8 mouse cellular contexts compared by ENCODE assay signal in the genomic region with DNA sequence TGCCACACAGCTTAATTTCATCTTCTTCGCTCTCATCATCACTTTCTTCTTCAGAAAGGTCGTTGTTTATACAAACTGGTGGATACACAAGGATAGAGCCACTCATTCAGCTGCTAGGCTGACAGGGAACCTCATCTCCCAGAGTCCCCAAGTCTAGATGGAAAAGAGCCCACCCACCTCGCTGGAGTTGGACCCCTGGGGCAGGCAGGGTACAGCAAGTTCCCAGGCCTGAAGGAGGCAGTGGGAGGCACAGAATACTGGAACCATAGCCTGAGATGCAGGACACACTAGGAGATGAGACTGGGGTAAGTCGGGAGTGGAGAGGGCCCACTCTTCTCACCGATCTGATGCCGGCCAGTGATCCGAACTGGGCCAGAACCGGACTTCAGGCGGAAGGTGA. TPM values are rescaled to one million over a fixed set of nuclear protein-coding genes. Genes with fewer than 3 reads are reported as not detected.
DNase-seq lines count a peak whose midpoint lies in the region; ATAC-seq and TF ChIP-seq lines count a peak whose summit lies in the region.

No protein-coding gene starts in this region.

- in situ Hi-C loops in ES-E14 (cut with MboI; ENCODE audit: low sequenced_read_pairs in 2 of 2, unreplicated experiment in 2 of 2), result loop anchor here (5.0 to 10.0 kb wide), 3 partner anchors 173 to 526 kb away; no protein-coding TSS in a partner anchor

- H3K9ac ChIP-seq in heart, embryonic 14.5 days (ENCODE audit: low read length), result peak overlapping the region; percentile 78; the same call in 1 of the 2 replicates
- peak overlapping the region; percentile 96 for H3K9ac ChIP-seq in ES-E14 (ENCODE audit: insufficient read depth, low read depth, low read length, poor library complexity, severe bottlenecking)
- H3K9ac ChIP-seq in midbrain, embryonic 12.5 days (replicated peaks), result peak overlapping the region; percentile 86; the same call in 1 of the 2 replicates

- peaks cover 28% of the 10 kb centered on the region for H3K36me3 ChIP-seq in heart, embryonic 14.5 days (ENCODE audit: control insufficient read depth, insufficient read depth, low read length)
- peaks cover 13% of the 10 kb centered on the region for H3K36me3 ChIP-seq in ES-E14 (ENCODE audit: control insufficient read depth, insufficient read depth, low read length, poor library complexity, severe bottlenecking)
- peaks cover 27% of the 10 kb centered on the region for H3K36me3 ChIP-seq in hindbrain, embryonic 10.5 days
- H3K36me3 ChIP-seq in midbrain, embryonic 12.5 days, result peaks cover 17% of the 10 kb centered on the region

- H3K27me3 ChIP-seq in heart, embryonic 14.5 days (ENCODE audit: control insufficient read depth, insufficient read depth, low read length), result peaks cover 24% of the 10 kb centered on the region
- peaks cover 51% of the 10 kb centered on the region for H3K27me3 ChIP-seq in hindbrain, embryonic 10.5 days (ENCODE audit: insufficient read depth, poor library complexity, severe bottlenecking)
- peaks cover 52% of the 10 kb centered on the region for H3K27me3 ChIP-seq in midbrain, embryonic 12.5 days

- DNase-seq in heart, adult 8-10 months (ENCODE audit: low spot score), result no peak
- DNase-seq in ES-E14 (ENCODE audit: low read depth, low spot score), result no peak
- DNase-seq in hindbrain, embryonic 10.5 days (ENCODE audit: low spot score), result no peak
- no peak for DNase-seq in thymus, postnatal 10 days (ENCODE audit: low spot score in 2 of 2)
- no peak for DNase-seq in retina, postnatal 1 day
- DNase-seq in layer of hippocampus, adult 11-12 months (ENCODE audit: low spot score), result no peak

- no peaks in the 10 kb centered on the region for H3K9me3 ChIP-seq in heart, embryonic 14.5 days (ENCODE audit: control insufficient read depth, low read length)
- no peaks in the 10 kb centered on the region for H3K9me3 ChIP-seq in ES-E14 (ENCODE audit: control insufficient read depth, insufficient read depth, low read depth, low read length)
- no peaks in the 10 kb centered on the region for H3K9me3 ChIP-seq in hindbrain, embryonic 10.5 days
- no peaks in the 10 kb centered on the region for H3K9me3 ChIP-seq in midbrain, embryonic 12.5 days

- H3K4me1 ChIP-seq in heart, embryonic 14.5 days (ENCODE audit: control insufficient read depth in 2 of 2, insufficient read depth in 2 of 2, low read length in 2 of 2), result peaks cover 18 to 26% of the 10 kb centered on the region in 2 experiments
- H3K4me1 ChIP-seq in ES-E14 (ENCODE audit: control insufficient read depth in 2 of 2, insufficient read depth in 2 of 2, low read length in 2 of 2, poor library complexity in 1 of 2), result peaks cover 2 to 24% of the 10 kb centered on the region in 2 experiments; a peak in 2 of 4 replicates
- H3K4me1 ChIP-seq in hindbrain, embryonic 10.5 days (replicated peaks), result peaks cover 45% of the 10 kb centered on the region
- H3K4me1 ChIP-seq in midbrain, embryonic 12.5 days, result peaks cover 30% of the 10 kb centered on the region

- 37% methylated on average over 9 of the region's 9 CpGs for WGBS in heart, embryonic 14.5 days
- WGBS in hindbrain, embryonic 10.5 days, result 57% methylated on average over 9 of the region's 9 CpGs
- WGBS in midbrain, embryonic 12.5 days, result 57% methylated on average over 9 of the region's 9 CpGs

- ATAC-seq in heart, embryonic 14.5 days (ENCODE audit: insufficient number of reproducible peaks, insufficient read depth, low FRiP score, low read depth), result no peak
- ATAC-seq in midbrain, embryonic 12.5 days (ENCODE audit: low FRiP score, low read depth), result no peak

- H3K4me3 ChIP-seq in heart, embryonic 14.5 days (ENCODE audit: control insufficient read depth in 1 of 2, insufficient read depth in 1 of 2, low read depth in 1 of 2, low read length in 2 of 2), result peak overlapping the region; percentile 65
- peak overlapping the region; percentile 82 to 96 for H3K4me3 ChIP-seq in ES-E14 (ENCODE audit: insufficient read depth in 1 of 2, low read depth in 1 of 2, low read length in 2 of 2, poor library complexity in 1 of 2, severe bottlenecking in 1 of 2)
- peak overlapping the region; percentile 97 for H3K4me3 ChIP-seq in hindbrain, embryonic 10.5 days
- peak overlapping the region; percentile 94 for H3K4me3 ChIP-seq in midbrain, embryonic 12.5 days

- H3K27ac ChIP-seq in heart, embryonic 14.5 days (replicated peaks in 1 of 2; ENCODE audit: control insufficient read depth in 1 of 2, insufficient read depth in 1 of 2, low read depth in 2 of 2, low read length in 2 of 2), result no peak overlapping the region
- no peak overlapping the region for H3K27ac ChIP-seq in ES-E14 (ENCODE audit: insufficient read depth, low read depth, low read length, poor library complexity, severe bottlenecking)
- H3K27ac ChIP-seq in hindbrain, embryonic 10.5 days, result no peak overlapping the region
- no peak overlapping the region for H3K27ac ChIP-seq in midbrain, embryonic 12.5 days (replicated peaks)

- peak overlapping the region; percentile 94 for H3K4me2 ChIP-seq in heart, embryonic 14.5 days (ENCODE audit: low read length)
- H3K4me2 ChIP-seq in midbrain, embryonic 12.5 days (replicated peaks), result peak overlapping the region; percentile 99

TF ChIP-seq in ES-E14, 5 proteins besides CTCF, POLR2A, EP300 and RAD21:
- TF ChIP-seq CHD2 (IDR thresholded peaks at IDR 0.05; ENCODE audit: low read depth, low read length), result no peak
- no peak for TF ChIP-seq ZC3H11A (IDR thresholded peaks at IDR 0.05; ENCODE audit: borderline replicate concordance, low read depth, low read length)
- TF ChIP-seq HCFC1 (IDR thresholded peaks at IDR 0.05; ENCODE audit: borderline replicate concordance, insufficient read depth, low read length), result no peak
- TF ChIP-seq MAFK (IDR thresholded peaks at IDR 0.05; ENCODE audit: insufficient read depth, low read depth, low read length), result no peak
- no peak for TF ChIP-seq ZNF384 (IDR thresholded peaks at IDR 0.05; ENCODE audit: low read depth, low read length)
TF ChIP-seq in ES-E14: peak in this region for 0.

RNA-seq across cellular contexts. Expression of a gene that starts 1.2 kb away (rescaled TPM):
- 9.8 and 10.2 TPM in 2 replicates for polyA plus RNA-seq in heart, embryonic 14.5 days (2014; fragmentation: Nextera tagmentation; extraction: Ambion mirVana)
- total RNA-seq in heart, adult 8-10 months (2022), result 10 to 100 TPM; 11.5 to 16.0 (median 13.9) TPM
- 142 and 166 TPM in 2 replicates for total RNA-seq in ES-E14 (2012; rRNA removed)
- 9.2 and 10.2 TPM in 2 replicates for polyA plus RNA-seq in hindbrain, embryonic 10.5 days (2016; fragmentation: Nextera tagmentation; extraction: Ambion mirVana)
- polyA plus RNA-seq in midbrain, embryonic 12.5 days (2016; fragmentation: Nextera tagmentation; extraction: Ambion mirVana), result 7.7 and 8.4 TPM in 2 replicates

RNA-seq across cellular contexts. Expression of a gene that starts 5.5 kb away (rescaled TPM):
- 0.46 TPM in 1 of 2 replicates, not detected in the other for polyA plus RNA-seq in heart, embryonic 14.5 days (2014; fragmentation: Nextera tagmentation; extraction: Ambion mirVana)
- total RNA-seq in heart, adult 8-10 months (2022), result not detected
- 1.1 and 1.5 TPM in 2 replicates for total RNA-seq in ES-E14 (2012; rRNA removed)
- 3.4 and 10.0 TPM in 2 replicates for polyA plus RNA-seq in hindbrain, embryonic 10.5 days (2016; fragmentation: Nextera tagmentation; extraction: Ambion mirVana)
- 4.3 and 5.7 TPM in 2 replicates for polyA plus RNA-seq in midbrain, embryonic 12.5 days (2016; fragmentation: Nextera tagmentation; extraction: Ambion mirVana)

RNA-seq across cellular contexts. Expression of a gene that starts 35.4 kb away (rescaled TPM):
- polyA plus RNA-seq in heart, embryonic 14.5 days (2014; fragmentation: Nextera tagmentation; extraction: Ambion mirVana), result 47.0 and 47.1 TPM in 2 replicates
- total RNA-seq in heart, adult 8-10 months (2022), result 10 to 100 TPM; 70.7 to 85.5 (median 82.4) TPM
- total RNA-seq in ES-E14 (2012; rRNA removed), result 86.7 and 94.7 TPM in 2 replicates
- polyA plus RNA-seq in hindbrain, embryonic 10.5 days (2016; fragmentation: Nextera tagmentation; extraction: Ambion mirVana), result 60.0 and 60.8 TPM in 2 replicates
- polyA plus RNA-seq in midbrain, embryonic 12.5 days (2016; fragmentation: Nextera tagmentation; extraction: Ambion mirVana), result 115 and 123 TPM in 2 replicates
